Mouse (Mus musculus) erythroblast, embryonic 14.5 days (primary cell): ENCODE results near the gene Pstpip1.

Experiments used
- GATA1 ChIP-seq: IDR thresholded peaks from 2 replicates; pipeline ENCODE4 v1.6.1; 2012; ENCODE audit warnings: low read length, inconsistent platforms, mixed read lengths
- TAL1 ChIP-seq: IDR thresholded peaks from 3 replicates; pipeline ENCODE4 v1.6.1; 2012; ENCODE audit warnings: low read length, inconsistent platforms, mixed read lengths

GRCm38 (mm10) chr9:56159456-56159855 is 69.7 kb downstream of the Pstpip1 start:
- TF ChIP-seq GATA1: no peak
- no peak for TF ChIP-seq TAL1
